Mouse (Mus musculus) forebrain, embryonic 11.5 days (tissue): ENCODE measurements around the gene Cyb5r3. TPM values are rescaled to one million over a fixed set of nuclear protein-coding genes. Genes with fewer than 3 reads are reported as not detected.

ENCODE experiments used
- ATAC-seq: fragments of 200-750 bp; cut with Nextera tagmentation; replicated peaks from 2 replicates; pipeline ENCODE4 v1.8.0; 2017; ENCODE audit warnings: moderate TSS enrichment; ENCODE audit not compliant: low FRiP score
- DNase-seq: peaks from one replicate; pipeline ENCODE4 v3.0.0-alpha.2; 2017; ENCODE audit warnings: low spot score
- H3K27ac ChIP-seq: fragments of 300-500 bp; sonication (generic); 2 replicates; pipeline ENCODE4 v1.5.1; 2014; ENCODE audit warnings: low read depth, low read length
- H3K27me3 ChIP-seq: fragments of 300-500 bp; sonication (generic); 2 replicates; pipeline ENCODE4 v1.6.1; 2014; ENCODE audit warnings: mild to moderate bottlenecking, low read length, mixed read lengths; ENCODE audit not compliant: control insufficient read depth, insufficient read depth
- H3K36me3 ChIP-seq: fragments of 300-500 bp; sonication (generic); 2 replicates; pipeline ENCODE4 v1.6.1; 2014; ENCODE audit warnings: mild to moderate bottlenecking, low read length, moderate library complexity, mixed read lengths; ENCODE audit not compliant: control insufficient read depth, insufficient read depth
- H3K4me1 ChIP-seq: fragments of 300-500 bp; sonication (generic); replicated peaks from 2 replicates; pipeline ENCODE4 v1.6.1; 2014; ENCODE audit warnings: low read length, mixed read lengths; ENCODE audit not compliant: control insufficient read depth, insufficient read depth
- H3K4me2 ChIP-seq: fragments of 300-500 bp; sonication (generic); 2 replicates; pipeline ENCODE4 v1.6.1; 2014; ENCODE audit warnings: low read depth, mild to moderate bottlenecking, low read length, moderate library complexity, mixed read lengths; ENCODE audit not compliant: severe bottlenecking
- H3K4me3 ChIP-seq: fragments of 300-500 bp; sonication (generic); 2 replicates; pipeline ENCODE4 v1.5.1; 2014; ENCODE audit warnings: low read depth, low read length
- H3K9ac ChIP-seq: fragments of 300-500 bp; sonication (generic); 2 replicates; pipeline ENCODE4 v1.6.1; 2014; ENCODE audit warnings: low read length
- H3K9me3 ChIP-seq: fragments of 300-500 bp; sonication (generic); 2 replicates; pipeline ENCODE4 v1.6.1; 2016; ENCODE audit warnings: low read length, mixed read lengths; ENCODE audit not compliant: control insufficient read depth
- WGBS: fragments of 180-500 bp; shearing (Covaris S2); extraction: QIAGEN DNeasy Blood & Tissue Kit; methylation state at CpG from one replicate; pipeline ENCODE4 v1.1.7; 2014; 5-methylcytosine and 5-hydroxymethylcytosine counted together
- polyA plus RNA-seq: library from polyadenylated mRNA; unstranded; fragments of >200 nt; fragmentation: Nextera tagmentation; extraction: Ambion mirVana; gene quantifications from 2 replicates; pipeline ENCODE4 v1.2.1, GENCODE M21; 2014

Gene Cyb5r3
- polyA plus RNA-seq, 1 experiment from 2014 or later = 161 TPM

GRCm38 (mm10) chr15:83158587-83159160, 13.7 kb downstream of the Cyb5r3 start:
- no peak overlapping the region for H3K4me3 ChIP-seq
- ATAC-seq = no peak
- DNase-seq = no peak
- no peaks in the 10 kb centered on the region for H3K27me3 ChIP-seq
- 91% methylated on average over 7 of the region's 7 CpGs for WGBS
- no peak overlapping the region for H3K4me2 ChIP-seq
- no peak overlapping the region for H3K9ac ChIP-seq
- H3K27ac ChIP-seq = no peak overlapping the region
- H3K36me3 ChIP-seq = no peaks in the 10 kb centered on the region; the same call in 1 of the 2 replicates
- H3K4me1 ChIP-seq = no peaks in the 10 kb centered on the region
- no peaks in the 10 kb centered on the region for H3K9me3 ChIP-seq

GRCm38 (mm10) chr15:83157667-83158064, 14.7 kb downstream of the Cyb5r3 start:
- ATAC-seq = no peak
- H3K36me3 ChIP-seq = no peaks in the 10 kb centered on the region; the same call in 1 of the 2 replicates
- 100% methylated on average over 6 of the region's 6 CpGs for WGBS
- H3K9ac ChIP-seq = no peak overlapping the region
- DNase-seq = no peak
- H3K4me1 ChIP-seq = no peaks in the 10 kb centered on the region
- no peak overlapping the region for H3K4me2 ChIP-seq
- H3K4me3 ChIP-seq = no peak overlapping the region
- no peak overlapping the region for H3K27ac ChIP-seq
- no peaks in the 10 kb centered on the region for H3K27me3 ChIP-seq
- H3K9me3 ChIP-seq = no peaks in the 10 kb centered on the region

GRCm38 (mm10) chr15:83156929-83157666, 15.3 kb downstream of the Cyb5r3 start:
- Histone ChIP-seq H3K27me3 (no peaks in the 10 kb centered on the region), H3K4me2 (no peak overlapping the region), H3K9ac (no peak overlapping the region), H3K36me3 (no peaks in the 10 kb centered on the region; the same call in 1 of the 2 replicates), H3K4me3 (no peak overlapping the region), H3K9me3 (no peaks in the 10 kb centered on the region), H3K4me1 (no peaks in the 10 kb centered on the region), H3K27ac (no peak overlapping the region)
- DNase-seq = peak; percentile 81
- ATAC-seq = no peak
- 70% methylated on average over 11 of the region's 11 CpGs for WGBS

GRCm38 (mm10) chr15:83155672-83156419, 16.5 kb downstream of the Cyb5r3 start:
- Histone ChIP-seq H3K4me2 (no peak overlapping the region), H3K9ac (no peak overlapping the region), H3K27ac (no peak overlapping the region), H3K9me3 (no peaks in the 10 kb centered on the region), H3K27me3 (no peaks in the 10 kb centered on the region), H3K4me3 (no peak overlapping the region), H3K36me3 (no peaks in the 10 kb centered on the region; the same call in 1 of the 2 replicates), H3K4me1 (no peaks in the 10 kb centered on the region)
- no peak for DNase-seq
- 83% methylated on average over 6 of the region's 6 CpGs for WGBS
- ATAC-seq = no peak

GRCm38 (mm10) chr15:83154309-83154708, 18.1 kb downstream of the Cyb5r3 start:
- Histone ChIP-seq H3K4me3 (no peak overlapping the region), H3K4me2 (no peak overlapping the region), H3K27ac (no peak overlapping the region), H3K27me3 (no peaks in the 10 kb centered on the region), H3K9me3 (no peaks in the 10 kb centered on the region), H3K9ac (no peak overlapping the region; the same call in 1 of the 2 replicates), H3K4me1 (no peaks in the 10 kb centered on the region), H3K36me3 (no peaks in the 10 kb centered on the region; the same call in 1 of the 2 replicates)
- DNase-seq (no peak), ATAC-seq (no peak)
- WGBS = 93% methylated on average over 7 of the region's 7 CpGs

- 84% methylated on average over 4 of the region's 4 CpGs for WGBS
- H3K9ac ChIP-seq = no peak overlapping the region
- H3K27ac ChIP-seq = no peak overlapping the region
- H3K27me3 ChIP-seq = no peaks in the 10 kb centered on the region
- peaks cover 7% of the 10 kb centered on the region; the same call in 1 of the 2 replicates for H3K4me1 ChIP-seq
- no peak overlapping the region for H3K4me3 ChIP-seq
- peaks cover 7% of the 10 kb centered on the region; the same call in 1 of the 2 replicates for H3K36me3 ChIP-seq
- H3K4me2 ChIP-seq = no peak overlapping the region
- no peaks in the 10 kb centered on the region for H3K9me3 ChIP-seq
- DNase-seq (no peak), ATAC-seq (no peak)
These were observed 21.7 kb downstream of the Cyb5r3 start for GRCm38 (mm10) chr15:83150694-83151093.

- 28% methylated on average over 3 of the region's 3 CpGs for WGBS
- DNase-seq = no peak
- Histone ChIP-seq H3K27me3 (no peaks in the 10 kb centered on the region), H3K9ac (no peak overlapping the region), H3K9me3 (no peaks in the 10 kb centered on the region), H3K4me3 (peak overlapping the region; percentile 94; the same call in 1 of the 2 replicates), H3K27ac (peak overlapping the region; percentile 96), H3K4me1 (peaks cover 7% of the 10 kb centered on the region; the same call in 1 of the 2 replicates), H3K4me2 (peak overlapping the region; percentile 90), H3K36me3 (peaks cover 9% of the 10 kb centered on the region; the same call in 1 of the 2 replicates)
- ATAC-seq = peak; percentile 10; the same call in 1 of the 2 replicates
These were observed 22.3 kb downstream of the Cyb5r3 start for GRCm38 (mm10) chr15:83150073-83150442.

- under 1% methylated on average over 56 of the region's 56 CpGs for WGBS
- Histone ChIP-seq H3K9ac (peak within 1 kb of the TSS; percentile 96), H3K9me3 (no peaks in the 10 kb centered on the region), H3K4me1 (peaks cover 7% of the 10 kb centered on the region; the same call in 1 of the 2 replicates), H3K36me3 (peaks cover 9% of the 10 kb centered on the region; the same call in 1 of the 2 replicates), H3K27me3 (no peaks in the 10 kb centered on the region), H3K4me2 (peak within 1 kb of the TSS; percentile 90), H3K4me3 (peak within 1 kb of the TSS; percentile 94), H3K27ac (peak within 1 kb of the TSS; percentile 96)
- ATAC-seq (peak; percentile 91), DNase-seq (peak; percentile 98)
These were observed 23.0 kb downstream of the Cyb5r3 start, which contains the start of gene Poldip3 for GRCm38 (mm10) chr15:83149196-83150072. Gene Poldip3 (minus strand): TSS chr15:83149384.
